Mouse (Mus musculus) left cerebral cortex, postnatal 14 days (tissue): ENCODE measurements around the gene 0610012G03Rik. TPM values are rescaled to one million over a fixed set of nuclear protein-coding genes. Genes with fewer than 3 reads are reported as not detected.
"Not testable (repeated sequence)": the region's sequence is repeated elsewhere in the genome, so short reads cannot be mapped to it uniquely, and the experiment has no call there.

ENCODE experiments used
- DNase-seq, 2 experiments: peaks; one replicate each; pipeline ENCODE4 v3.0.0; 2021 to 2022; ENCODE audit warnings: low spot score in 2 of 2, mixed read lengths in 1 of 2
- intact Hi-C: fragments of 180-260 bp; cut with DNase I; formaldehyde crosslinking; loops from one replicate; pipeline ENCODE4 v1.15.1; 2025
- long read RNA-seq, 2 experiments: library from polyadenylated mRNA; stranded (forward); transcript quantifications; one replicate each; pipeline ENCODE4 v2.0.0; 2021
- total RNA-seq, 2 experiments: library from RNA; stranded (reverse); gene quantifications; 2 replicates each; pipeline ENCODE4 v1.2.3; 2021

0610012G03Rik gene
- total RNA-seq, result 10 to 100 TPM; 50.7 to 56.1 TPM
- long read RNA-seq, experiment 1, transcript 0610012G03Rik-201 (1 exons, 1,445 nt), result major isoform, 143 of 144 reads
- long read RNA-seq, experiment 1, partial matches to known transcripts, result 0 of 144 reads
- long read RNA-seq, experiment 1, other reads (novel, unspliced or antisense), result 1 of 144 reads
- long read RNA-seq, experiment 2, transcript 0610012G03Rik-201 (1 exons, 1,445 nt), result major isoform, 103 of 103 reads
- long read RNA-seq, experiment 2, partial matches to known transcripts, result 0 of 103 reads
- long read RNA-seq, experiment 2, other reads (novel, unspliced or antisense), result 0 of 103 reads

GRCm38 (mm10) chr16:31948345-31948774 lies at the start of gene 0610012G03Rik, which contains the start of gene Ncbp2:
Gene 0610012G03Rik (minus strand): TSS chr16:31948494.
Gene Ncbp2 (plus strand): TSS chr16:31948513.
- intact Hi-C loops, result loop anchor here (2.0 kb wide), 1 partner anchor 54 kb away; the partner anchor contains the start of gene Senp5
- DNase-seq, result peak; percentile 96 to 98

GRCm38 (mm10) chr16:31996371-31996770 lies 48.1 kb upstream of the 0610012G03Rik start:
- intact Hi-C loops, result no loop called here
- DNase-seq, result no peak

DNA sequence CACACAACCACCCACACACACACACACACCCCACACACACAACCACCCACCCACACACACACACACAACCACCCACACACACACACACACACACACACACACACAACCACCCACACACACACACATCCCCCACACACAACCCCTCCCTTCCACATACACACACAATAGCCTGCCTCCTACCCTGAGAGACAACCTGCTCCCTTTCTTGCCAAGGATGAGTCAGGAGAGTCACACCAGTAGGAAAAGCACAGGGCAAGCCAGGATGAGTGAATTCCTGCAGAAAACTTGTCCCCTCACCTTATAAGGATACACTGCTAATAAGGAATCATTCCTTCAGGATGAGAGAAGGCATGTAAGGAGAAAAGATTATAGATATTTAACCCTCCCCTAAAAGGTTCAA lies 45.7 kb upstream of the 0610012G03Rik start:
- intact Hi-C loops, result no loop called here
- no peak for DNase-seq

DNA sequence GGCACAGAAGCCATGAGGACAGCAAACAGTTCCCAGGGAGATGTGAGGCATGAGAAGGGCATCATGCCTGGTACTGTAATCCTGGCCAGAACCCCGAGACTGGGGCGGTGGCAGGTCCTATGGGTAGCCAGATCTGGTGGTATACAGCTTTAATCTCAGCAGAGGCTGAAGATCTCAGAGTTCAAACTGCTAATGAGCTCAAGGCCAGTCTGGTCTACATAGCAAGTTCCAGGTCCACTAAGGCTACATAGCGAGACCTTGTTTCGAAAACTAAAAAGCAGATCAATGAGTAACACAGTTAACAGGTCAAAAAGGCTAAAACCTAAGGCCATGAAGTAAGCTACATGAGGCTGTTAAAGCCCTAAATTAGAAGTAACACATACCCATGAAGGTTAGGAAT lies 44.9 kb upstream of the 0610012G03Rik start:
- no peak for DNase-seq
- intact Hi-C loops, result no loop called here

DNA sequence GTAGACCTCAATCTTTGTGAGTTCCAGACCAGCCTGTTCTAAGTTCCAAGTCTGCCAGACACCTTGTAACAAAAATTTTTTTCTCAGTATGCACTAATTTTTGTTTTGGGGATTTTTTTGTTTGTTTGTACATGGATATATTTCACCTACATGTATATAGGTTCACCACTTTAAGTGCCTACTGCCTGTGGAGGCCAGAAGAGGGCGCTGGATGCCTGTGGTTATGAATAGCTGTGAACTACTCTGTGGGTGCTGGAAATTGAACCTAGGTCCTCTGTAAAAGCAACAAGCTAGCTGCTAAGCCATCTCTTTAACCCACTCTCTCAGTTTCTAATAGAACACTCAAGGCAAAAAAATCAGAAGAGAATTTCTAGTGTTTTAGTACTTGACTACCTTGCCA lies 43.7 kb upstream of the 0610012G03Rik start:
- DNase-seq, result no peak
- intact Hi-C loops, result no loop called here

DNA sequence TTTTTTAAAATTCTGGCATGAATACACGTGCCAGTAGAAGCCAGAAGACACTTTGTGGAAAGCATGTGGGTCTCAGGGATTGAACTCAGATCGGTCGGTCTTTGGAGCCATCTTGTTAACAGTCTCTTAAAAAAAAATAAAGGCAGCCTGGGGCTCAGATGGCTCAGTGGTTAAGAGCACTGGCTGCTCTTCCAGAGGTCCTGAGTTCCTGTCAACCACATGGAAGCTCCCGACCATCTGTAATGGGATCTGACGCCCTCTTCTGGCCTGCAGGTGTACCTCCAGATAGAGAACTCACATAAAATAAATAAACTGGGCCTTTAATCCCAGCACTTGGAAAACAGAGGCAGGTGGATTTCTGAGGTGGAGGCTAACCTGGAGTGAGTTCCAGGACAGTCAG lies 32.7 kb upstream of the 0610012G03Rik start:
- DNase-seq, result no peak
- intact Hi-C loops, result no loop called here

GRCm38 (mm10) chr16:31979501-31979900 lies 31.2 kb upstream of the 0610012G03Rik start:
- no peak for DNase-seq
- intact Hi-C loops, result no loop called here

DNA sequence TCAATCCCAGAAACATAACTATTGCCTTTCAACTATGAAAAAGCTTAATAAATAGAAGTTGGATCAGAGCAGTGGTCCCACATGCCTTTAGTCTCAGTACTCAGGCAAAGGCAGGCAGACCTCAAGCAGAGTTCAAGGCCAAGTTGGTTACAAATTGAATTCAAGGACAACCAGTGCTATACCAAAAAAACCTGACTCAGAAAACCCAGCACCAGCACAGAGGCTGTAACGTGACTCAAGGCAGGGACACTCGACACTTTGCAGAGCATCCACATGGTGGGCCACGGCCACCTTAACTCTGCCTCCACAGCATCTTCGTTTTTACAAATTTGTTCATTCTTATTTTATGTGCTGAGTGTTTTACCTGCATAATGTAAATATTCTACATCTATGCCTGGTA lies 27.0 kb upstream of the 0610012G03Rik start:
- intact Hi-C loops, result no loop called here
- DNase-seq, result no peak

- intact Hi-C loops, result no loop called here
- peak; percentile 48 to 57 for DNase-seq
Measured at GRCm38 (mm10) chr16:31963224-31963623, 14.9 kb upstream of the 0610012G03Rik start.

DNA sequence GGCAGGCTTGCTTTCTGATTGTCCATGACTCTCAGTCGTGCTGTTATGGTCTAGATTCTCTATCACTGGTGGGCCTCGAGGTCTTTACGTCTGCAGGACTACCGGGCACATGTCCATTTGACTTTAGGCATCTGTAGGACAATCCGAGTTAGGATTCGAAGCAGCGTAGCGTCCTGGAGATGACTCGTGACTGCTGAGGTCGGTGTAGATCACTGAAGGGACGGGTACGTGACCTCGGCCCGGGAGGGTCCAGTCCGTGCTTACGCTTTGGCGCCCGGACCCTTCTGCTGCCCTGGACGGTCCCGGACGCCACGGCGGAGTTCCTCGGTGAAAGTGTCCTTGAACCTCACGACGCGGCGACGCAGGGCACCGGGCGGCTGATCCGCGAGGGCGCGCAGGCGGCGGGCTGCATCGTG lies 385 bp downstream of the 0610012G03Rik start:
- DNase-seq, result peak in 1 of 2 experiments; percentile 39
- intact Hi-C loops, result loop anchor here (2.0 kb wide), 1 partner anchor 55 kb away; the partner anchor contains the start of gene Senp5

- no peak for DNase-seq
- intact Hi-C loops, result no loop called here
Measured at GRCm38 (mm10) chr16:31947333-31947732, 961 bp downstream of the 0610012G03Rik start.

- DNase-seq, intact Hi-C loops: not testable (repeated sequence)
Measured at GRCm38 (mm10) chr16:31945986-31946385, 2.3 kb downstream of the 0610012G03Rik start.

- intact Hi-C loops, result no loop called here
- no peak for DNase-seq
Measured at GRCm38 (mm10) chr16:31945372-31945771, 2.9 kb downstream of the 0610012G03Rik start.

- intact Hi-C loops, result no loop called here
- no peak for DNase-seq
Measured at GRCm38 (mm10) chr16:31944698-31945255, 3.5 kb downstream of the 0610012G03Rik start.

DNA sequence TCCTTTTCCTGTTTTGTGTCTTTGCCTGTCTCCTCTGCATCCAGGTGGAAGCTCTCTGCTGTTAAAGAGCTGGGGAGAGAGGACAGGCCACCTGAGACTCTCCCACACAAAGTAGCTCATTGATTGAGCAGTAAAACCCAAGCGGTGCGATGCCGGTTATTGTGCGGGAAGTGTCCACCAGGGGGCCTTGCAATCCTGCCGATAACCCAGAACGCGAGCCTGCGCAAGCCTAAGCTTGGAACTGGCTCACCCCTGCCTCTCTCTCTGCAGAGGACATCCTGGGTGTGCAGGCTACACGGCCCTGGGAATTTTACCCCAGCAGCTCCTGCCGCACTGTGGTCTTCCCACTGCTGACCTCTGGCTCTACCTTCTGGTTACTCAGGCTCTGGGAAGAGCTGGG lies 4.3 kb downstream of the 0610012G03Rik start:
- intact Hi-C loops, result no loop called here
- DNase-seq, result peak; percentile 85 to 88

DNA sequence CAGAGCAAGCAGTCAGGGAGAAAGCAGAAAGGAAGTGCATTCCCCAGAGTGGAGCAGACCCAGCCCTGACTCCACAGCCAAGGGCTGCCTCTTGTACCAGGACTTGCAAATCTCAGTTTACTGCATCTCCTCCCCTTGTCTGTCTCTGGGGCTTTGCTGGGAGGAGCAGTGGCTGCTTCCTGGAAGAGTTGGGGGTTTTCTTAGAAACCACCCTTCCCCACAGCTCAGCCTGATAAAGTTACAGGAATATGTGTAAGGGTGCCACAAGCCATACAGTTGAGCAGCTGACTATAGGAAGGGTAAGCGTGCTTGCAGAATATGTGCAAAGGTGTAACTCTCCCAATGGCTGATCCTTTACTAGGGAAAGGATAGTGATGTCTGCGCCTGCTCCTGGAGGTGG lies 7.7 kb downstream of the 0610012G03Rik start:
- intact Hi-C loops, result no loop called here

DNA sequence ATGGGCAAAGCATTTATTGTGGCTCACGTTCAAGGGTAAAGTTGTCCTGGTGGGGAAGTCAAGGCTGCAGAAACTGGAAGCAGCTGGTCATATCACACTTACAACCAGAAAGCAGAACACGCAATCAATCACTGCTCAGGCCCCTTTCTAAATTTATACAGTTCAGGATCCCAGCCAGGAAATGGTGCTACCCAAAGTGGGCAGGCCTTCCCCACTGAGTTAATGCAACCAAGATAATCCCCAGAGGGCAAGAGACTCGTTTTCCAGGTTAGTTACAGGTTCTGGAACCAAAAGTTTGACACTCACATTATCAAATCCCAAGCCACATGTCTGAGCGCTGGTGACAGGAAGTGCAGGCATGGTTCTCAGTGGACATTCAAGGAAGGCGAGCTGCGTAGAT lies 9.4 kb downstream of the 0610012G03Rik start:
- no peak for DNase-seq
- intact Hi-C loops, result no loop called here

More for the DNA sequence above, 7.7 kb downstream of the 0610012G03Rik start:
- no peak for DNase-seq

GRCm38 (mm10) chr16:31936568-31936967 lies 11.7 kb downstream of the 0610012G03Rik start:
- intact Hi-C loops, result no loop called here
- no peak for DNase-seq

DNA sequence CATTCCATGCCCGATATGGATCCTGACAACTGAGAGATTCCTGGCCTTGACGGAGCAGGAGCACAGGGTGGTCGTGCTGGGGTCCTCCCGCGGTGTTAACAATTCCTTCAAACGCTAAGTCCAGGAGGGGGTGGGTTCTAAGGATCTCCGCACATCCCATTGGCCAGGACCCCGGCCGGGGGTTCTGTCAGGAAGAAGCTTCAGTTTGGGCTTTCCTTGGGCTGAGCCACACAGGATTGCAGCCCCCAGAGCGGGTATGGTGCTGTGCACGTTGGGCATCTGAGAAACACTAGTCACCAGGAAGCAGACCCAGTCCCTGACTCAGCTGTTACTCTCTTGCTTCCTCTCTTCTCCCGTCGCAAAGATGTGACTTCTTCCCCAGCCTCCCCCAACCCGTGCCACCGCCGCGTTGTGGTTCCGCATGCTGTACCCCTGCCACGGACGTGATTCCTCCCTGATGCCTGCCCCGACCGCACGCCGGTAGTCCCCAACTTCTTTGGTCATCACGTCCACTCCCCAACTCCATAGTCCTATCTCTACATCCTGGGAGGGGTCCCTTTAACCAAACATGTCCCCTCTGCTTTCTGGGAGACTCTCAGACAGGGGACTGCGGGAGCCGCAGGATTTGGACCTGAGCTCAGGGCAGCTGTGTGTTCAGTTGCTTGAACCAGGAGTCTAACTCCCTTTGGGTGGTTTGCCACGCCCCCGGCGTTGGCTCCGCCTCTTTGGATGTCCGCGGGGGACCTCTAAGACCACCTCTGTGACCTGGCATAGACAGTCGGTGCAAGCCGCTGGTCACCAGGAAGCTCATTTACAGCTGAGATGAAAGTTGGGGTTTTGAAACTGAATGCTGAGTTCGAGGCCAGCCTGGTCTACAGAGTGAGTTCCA lies 13.0 kb downstream of the 0610012G03Rik start:
- DNase-seq, result peak; percentile 57 to 65
- intact Hi-C loops, result no loop called here

GRCm38 (mm10) chr16:31934550-31935010 lies 13.7 kb downstream of the 0610012G03Rik start:
- no peak for DNase-seq
- intact Hi-C loops, result no loop called here
